Mouse (Mus musculus) liver, embryonic 14.5 days (tissue): ENCODE data around the gene Hint2.

ENCODE experiments used
- CTCF ChIP-seq: IDR thresholded peaks from 2 replicates; pipeline ENCODE4 v1.5.1; 2016; ENCODE audit warnings: antibody characterized with exemption, low read depth, control low read depth
- EP300 ChIP-seq: IDR thresholded peaks from 2 replicates; pipeline ENCODE4 v1.6.1; 2016; ENCODE audit warnings: antibody characterized with exemption, low read depth

DNA sequence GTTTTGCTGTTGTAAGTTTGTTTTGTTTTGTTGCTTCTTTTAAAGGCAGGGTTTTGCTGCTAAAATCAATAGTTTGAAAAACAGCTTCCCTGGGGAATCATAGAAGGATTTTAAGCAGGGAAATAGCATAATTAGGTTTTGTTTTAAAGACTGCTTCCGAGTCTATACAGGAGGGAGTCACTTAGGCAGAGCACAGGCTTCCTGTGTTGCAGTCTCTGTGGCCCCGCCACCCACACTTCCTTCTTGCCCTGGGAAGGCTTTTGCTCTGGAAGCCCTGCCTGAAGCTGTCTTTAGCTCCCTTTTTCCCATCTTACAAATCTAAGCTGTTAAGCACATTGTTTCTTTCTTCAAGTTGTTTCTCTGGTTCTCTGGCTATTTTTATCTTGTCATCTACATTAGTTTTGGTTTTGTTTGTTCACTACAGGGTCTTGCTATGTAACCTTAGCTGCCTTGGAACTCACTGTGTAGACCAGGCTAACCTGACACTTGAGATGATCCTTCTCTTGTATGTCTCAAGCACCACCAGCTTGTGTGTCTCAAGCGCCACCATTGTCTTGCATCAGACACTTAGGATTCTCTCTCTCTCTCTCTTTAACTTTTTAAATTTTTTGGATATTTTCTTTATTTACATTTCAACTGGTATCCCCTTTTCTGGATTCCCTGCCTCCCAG, 43.1 kb downstream of the Hint2 start:
- TF ChIP-seq CTCF: no peak
- TF ChIP-seq EP300: no peak
